Mouse (Mus musculus) E14TG2a.4 (cell line): ENCODE results near the gene Ppp1r16b.

Source experiments
- H3K27me3 ChIP-seq: 2 replicates; pipeline ENCODE4 v1.6.1; 2014; ENCODE audit warnings: low read length, control low read depth; ENCODE audit not compliant: insufficient read depth
- H3K36me3 ChIP-seq: 2 replicates; pipeline ENCODE4 v1.6.1; 2014; ENCODE audit warnings: low read length, control low read depth; ENCODE audit not compliant: insufficient read depth
- H3K4me1 ChIP-seq: replicated peaks from 2 replicates; pipeline ENCODE4 v1.6.1; 2014; ENCODE audit warnings: low read depth, low read length, control low read depth
- H3K4me3 ChIP-seq: replicated peaks from 2 replicates; pipeline ENCODE4 v1.5.1; 2014; ENCODE audit warnings: mild to moderate bottlenecking, low read length
- H3K9me3 ChIP-seq: 2 replicates; pipeline ENCODE4 v1.6.1; 2014; ENCODE audit warnings: low read length, control low read depth
- CTCF ChIP-seq: conservative IDR thresholded peaks from 2 replicates; pipeline ENCODE4 v1.5.1; 2014; ENCODE audit warnings: low read length
- NANOG ChIP-seq: IDR thresholded peaks from 2 replicates; pipeline ENCODE4 v1.6.1; 2014; ENCODE audit warnings: borderline replicate concordance, low read length, mixed read lengths
- POU5F1 ChIP-seq: IDR thresholded peaks from 2 replicates; pipeline ENCODE4 v1.6.1; 2014; ENCODE audit warnings: low read length, borderline replicate concordance

Gene Ppp1r16b

GRCm38 (mm10) chr2:158659346-158659745, 5.9 kb upstream of the Ppp1r16b start:
- Histone ChIP-seq H3K4me3 (no peak overlapping the region), H3K36me3 (no peaks in the 10 kb centered on the region), H3K9me3 (no peaks in the 10 kb centered on the region), H3K27me3 (no peaks in the 10 kb centered on the region; the same call in none of the 2 replicates), H3K4me1 (no peaks in the 10 kb centered on the region)
- TF ChIP-seq NANOG = no peak
- no peak for TF ChIP-seq CTCF
- TF ChIP-seq POU5F1 = no peak

- H3K4me3 ChIP-seq = peak overlapping the region; percentile 86
- TF ChIP-seq POU5F1 = no peak
- no peak for TF ChIP-seq NANOG
- no peak for TF ChIP-seq CTCF
- no peaks in the 10 kb centered on the region for H3K36me3 ChIP-seq
- H3K4me1 ChIP-seq = peaks cover 29% of the 10 kb centered on the region
- no peaks in the 10 kb centered on the region for H3K9me3 ChIP-seq
- peaks cover 67% of the 10 kb centered on the region for H3K27me3 ChIP-seq
Observed at GRCm38 (mm10) chr2:158666071-158666800, 1.0 kb downstream of the Ppp1r16b start.

- peaks cover 29% of the 10 kb centered on the region for H3K4me1 ChIP-seq
- no peaks in the 10 kb centered on the region for H3K36me3 ChIP-seq
- H3K4me3 ChIP-seq = peak overlapping the region; percentile 86
- no peak for TF ChIP-seq NANOG
- TF ChIP-seq CTCF = no peak
- no peak for TF ChIP-seq POU5F1
- no peaks in the 10 kb centered on the region for H3K9me3 ChIP-seq
- peaks cover 72% of the 10 kb centered on the region for H3K27me3 ChIP-seq
Observed at GRCm38 (mm10) chr2:158667022-158667670, 1.9 kb downstream of the Ppp1r16b start.

- no peaks in the 10 kb centered on the region for H3K36me3 ChIP-seq
- H3K27me3 ChIP-seq = peaks cover 79% of the 10 kb centered on the region
- no peak for TF ChIP-seq NANOG
- no peak for TF ChIP-seq CTCF
- H3K4me1 ChIP-seq = peaks cover 32% of the 10 kb centered on the region
- H3K4me3 ChIP-seq = peak overlapping the region; percentile 86
- no peaks in the 10 kb centered on the region for H3K9me3 ChIP-seq
Observed at GRCm38 (mm10) chr2:158667671-158668432, 2.7 kb downstream of the Ppp1r16b start.

GRCm38 (mm10) chr2:158668433-158669010, 3.3 kb downstream of the Ppp1r16b start:
- Histone ChIP-seq H3K27me3 (peaks cover 82% of the 10 kb centered on the region), H3K4me3 (peak overlapping the region; percentile 86), H3K9me3 (no peaks in the 10 kb centered on the region), H3K36me3 (no peaks in the 10 kb centered on the region), H3K4me1 (peaks cover 39% of the 10 kb centered on the region)
- TF ChIP-seq POU5F1 (no peak), CTCF (no peak), NANOG (no peak)

GRCm38 (mm10) chr2:158669199-158670195, 4.3 kb downstream of the Ppp1r16b start:
- H3K36me3 ChIP-seq = no peaks in the 10 kb centered on the region
- H3K4me3 ChIP-seq = peak overlapping the region; percentile 86; the same call in 1 of the 2 replicates
- H3K9me3 ChIP-seq = no peaks in the 10 kb centered on the region
- peaks cover 48% of the 10 kb centered on the region for H3K4me1 ChIP-seq
- peaks cover 84% of the 10 kb centered on the region for H3K27me3 ChIP-seq
- no peak for TF ChIP-seq POU5F1
- TF ChIP-seq CTCF = no peak
- TF ChIP-seq NANOG = no peak

GRCm38 (mm10) chr2:158670571-158670970, 5.4 kb downstream of the Ppp1r16b start:
- Histone ChIP-seq H3K27me3 (peaks cover 80% of the 10 kb centered on the region), H3K36me3 (no peaks in the 10 kb centered on the region), H3K9me3 (no peaks in the 10 kb centered on the region), H3K4me1 (peaks cover 54% of the 10 kb centered on the region), H3K4me3 (no peak overlapping the region)
- TF ChIP-seq POU5F1 = no peak
- no peak for TF ChIP-seq CTCF
- TF ChIP-seq NANOG = no peak

GRCm38 (mm10) chr2:158672829-158673228, 7.6 kb downstream of the Ppp1r16b start:
- H3K4me1 ChIP-seq = peaks cover 41% of the 10 kb centered on the region
- H3K27me3 ChIP-seq = peaks cover 58% of the 10 kb centered on the region
- H3K36me3 ChIP-seq = no peaks in the 10 kb centered on the region
- no peak for TF ChIP-seq NANOG
- TF ChIP-seq CTCF = no peak
- no peak for TF ChIP-seq POU5F1
- no peaks in the 10 kb centered on the region for H3K9me3 ChIP-seq
- no peak overlapping the region for H3K4me3 ChIP-seq
